Mouse (Mus musculus) left cerebral cortex, adult 8-10 months (tissue): ENCODE data around the gene Wfdc1. TPM values are rescaled to one million over a fixed set of nuclear protein-coding genes. Genes with fewer than 3 reads are reported as not detected.
A peak's percentile ranks its signal among the peaks of the same experiment; 100 is the strongest.

Experiments used
- DNase-seq, 2 experiments: peaks; one replicate each; pipeline ENCODE4 v3.0.0; 2022; ENCODE audit warnings: low spot score in 2 of 2
- total RNA-seq, 4 experiments: library from RNA; stranded (reverse); gene quantifications; 2 replicates each; pipeline ENCODE4 v1.2.4; 2022

Gene Wfdc1
- total RNA-seq, 4 experiments from 2014 or later, result 6.0 to 8.4 (median 7.4) TPM

DNA sequence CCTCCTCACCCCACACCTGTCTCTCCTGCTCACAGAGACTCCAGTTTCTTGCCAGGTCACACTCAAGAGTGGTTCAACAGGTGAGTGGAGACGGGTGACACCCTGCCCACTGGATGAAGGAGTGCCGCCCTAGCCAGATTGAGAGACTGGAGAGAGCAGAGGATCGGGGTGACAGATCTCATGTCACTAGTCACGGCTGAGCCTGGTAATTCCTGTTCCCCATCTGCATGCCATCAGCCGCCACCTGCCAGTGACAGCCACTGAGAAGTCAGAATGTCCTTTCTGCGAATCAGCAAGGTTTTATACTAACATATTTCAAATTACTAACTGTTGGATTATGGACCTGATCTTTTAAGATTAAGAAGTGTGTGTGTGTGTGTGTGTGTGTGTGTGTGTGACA lies 24.4 kb downstream of the Wfdc1 start:
- no peak for DNase-seq

GRCm38 (mm10) chr8:119691989-119692388 lies 25.8 kb downstream of the Wfdc1 start:
- DNase-seq, result no peak

GRCm38 (mm10) chr8:119694696-119695095 lies 28.5 kb downstream of the Wfdc1 start:
- no peak for DNase-seq

- no peak for DNase-seq
Measured at GRCm38 (mm10) chr8:119697163-119697562, 31.0 kb downstream of the Wfdc1 start.

- DNase-seq, result no peak
Measured at GRCm38 (mm10) chr8:119698960-119699359, 32.8 kb downstream of the Wfdc1 start.

- no peak for DNase-seq
Measured at GRCm38 (mm10) chr8:119699549-119700134, 33.5 kb downstream of the Wfdc1 start, which contains the start of gene Atp2c2. TSS of gene Atp2c2 (plus strand) at chr8:119700009.

DNA sequence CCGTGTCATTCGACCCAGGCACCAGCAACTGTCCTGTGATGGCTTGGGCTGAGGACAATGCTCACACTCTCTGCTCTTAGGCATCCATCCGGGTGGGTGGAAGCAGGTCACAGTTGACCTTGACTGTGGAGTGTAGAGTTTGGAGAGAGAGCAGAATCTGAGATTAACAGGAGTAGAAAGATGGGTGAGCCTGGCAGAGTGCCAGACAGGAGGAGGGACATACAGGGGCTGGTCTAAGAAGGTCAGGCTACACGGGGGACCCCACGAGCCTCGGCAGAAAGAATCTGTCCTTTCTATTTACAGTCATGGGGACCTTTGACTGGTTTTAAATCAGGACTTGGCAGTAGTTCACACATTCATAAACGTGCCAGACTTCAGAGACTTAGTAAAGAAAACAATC lies 36.8 kb downstream of the Wfdc1 start:
- no peak for DNase-seq

DNA sequence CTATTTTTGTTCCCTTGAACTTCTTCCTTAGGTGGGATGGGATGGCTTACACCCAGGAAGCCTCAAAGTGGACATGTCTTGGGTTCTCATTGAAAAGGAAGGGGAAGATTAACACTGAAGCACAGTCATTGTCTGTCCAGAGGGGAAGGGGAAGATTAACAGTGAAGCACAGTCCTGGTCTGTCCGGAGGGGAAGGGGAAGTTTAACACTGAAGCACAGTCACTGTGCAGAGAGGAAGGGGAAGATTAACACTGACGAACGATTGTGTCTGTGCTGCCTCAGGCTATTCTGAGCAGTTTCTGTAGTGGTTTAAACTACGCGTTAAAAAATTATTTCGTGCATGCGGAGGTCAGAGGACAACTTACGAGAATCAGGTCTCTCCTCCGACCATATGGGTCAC lies 41.0 kb downstream of the Wfdc1 start:
- no peak for DNase-seq

DNA sequence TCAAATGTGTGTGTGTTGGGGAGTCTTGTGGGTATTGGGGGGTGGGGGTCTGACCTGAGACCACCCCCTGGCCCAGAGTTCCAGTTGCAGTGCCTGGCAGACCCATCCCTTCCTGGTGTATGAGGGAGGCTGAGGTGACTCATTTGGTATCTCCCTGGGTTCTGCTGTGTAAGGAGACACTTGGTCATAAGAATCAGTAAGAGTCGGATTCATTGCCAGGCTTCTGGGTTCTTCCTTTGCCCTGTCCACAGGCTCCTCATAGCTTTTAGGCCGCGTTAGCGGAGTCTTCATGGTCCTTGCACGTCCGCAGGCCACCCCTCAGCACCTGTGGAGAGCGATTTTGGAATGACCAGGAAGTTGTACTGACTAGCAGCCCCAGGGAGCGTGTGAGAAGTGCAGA lies 42.3 kb downstream of the Wfdc1 start:
- no peak for DNase-seq

- DNase-seq, result no peak
Measured at GRCm38 (mm10) chr8:119708878-119709702, 42.9 kb downstream of the Wfdc1 start.

DNA sequence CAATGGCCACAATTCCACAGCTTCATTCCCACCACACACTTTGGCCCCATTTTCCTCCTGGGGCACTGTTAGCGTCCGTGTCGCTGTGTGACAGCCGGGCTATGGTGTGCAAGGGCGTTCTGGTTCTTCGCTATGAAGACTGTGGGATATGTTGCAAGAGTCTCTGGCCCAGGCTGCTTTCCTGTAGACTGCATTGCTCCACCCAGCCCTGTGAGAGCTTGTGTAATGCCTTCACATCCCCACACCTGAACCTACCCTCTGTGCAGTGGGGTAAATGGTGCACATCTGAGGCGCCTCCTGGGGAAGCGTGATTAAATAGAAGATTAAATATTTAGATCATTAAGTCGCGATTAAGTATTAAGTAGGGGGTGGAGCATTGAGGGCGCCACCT lies 43.5 kb downstream of the Wfdc1 start:
- no peak for DNase-seq

DNA sequence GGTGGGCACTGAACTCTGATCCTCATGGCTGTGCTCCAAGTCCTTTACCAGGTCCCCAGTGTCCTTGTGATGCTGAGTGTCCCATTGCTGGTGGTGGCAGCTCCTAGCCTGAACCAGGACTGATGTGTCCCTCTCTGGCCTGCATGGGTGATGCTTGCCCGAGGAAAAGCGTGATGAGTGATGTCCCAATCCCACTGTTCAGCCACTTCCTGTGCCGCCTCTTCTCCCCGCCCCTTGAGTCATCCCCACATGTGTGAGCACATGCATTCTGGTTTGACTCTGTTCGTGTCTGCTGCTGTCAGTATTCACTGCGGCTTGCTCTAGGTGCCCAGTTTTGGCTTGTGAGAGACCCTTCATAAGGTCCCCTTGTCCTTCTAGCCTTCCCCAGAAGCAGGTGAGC lies 46.1 kb downstream of the Wfdc1 start:
- DNase-seq, result no peak

- DNase-seq, result no peak
Measured at GRCm38 (mm10) chr8:119713421-119713820, 47.3 kb downstream of the Wfdc1 start.

DNA sequence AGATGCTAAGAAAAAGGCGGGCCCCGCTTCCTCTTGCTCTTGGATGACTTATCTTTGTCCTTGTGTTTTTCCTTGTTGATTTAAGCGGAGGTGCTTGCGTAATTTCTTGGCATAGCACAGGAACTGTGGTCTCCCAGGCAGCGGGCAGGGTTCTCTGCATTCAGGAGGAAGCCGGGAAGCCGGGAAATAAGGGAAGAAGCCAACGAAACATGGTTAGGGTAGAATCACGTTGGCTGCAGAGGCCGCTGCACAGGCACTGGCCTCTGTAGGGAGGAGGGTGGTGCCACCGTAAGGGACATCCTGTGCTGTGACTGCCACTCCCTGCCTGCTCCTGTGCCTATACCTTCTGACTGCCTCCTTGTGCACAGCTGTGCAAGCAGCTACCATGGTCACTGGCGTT lies 49.1 kb downstream of the Wfdc1 start:
- DNase-seq, result no peak

DNA sequence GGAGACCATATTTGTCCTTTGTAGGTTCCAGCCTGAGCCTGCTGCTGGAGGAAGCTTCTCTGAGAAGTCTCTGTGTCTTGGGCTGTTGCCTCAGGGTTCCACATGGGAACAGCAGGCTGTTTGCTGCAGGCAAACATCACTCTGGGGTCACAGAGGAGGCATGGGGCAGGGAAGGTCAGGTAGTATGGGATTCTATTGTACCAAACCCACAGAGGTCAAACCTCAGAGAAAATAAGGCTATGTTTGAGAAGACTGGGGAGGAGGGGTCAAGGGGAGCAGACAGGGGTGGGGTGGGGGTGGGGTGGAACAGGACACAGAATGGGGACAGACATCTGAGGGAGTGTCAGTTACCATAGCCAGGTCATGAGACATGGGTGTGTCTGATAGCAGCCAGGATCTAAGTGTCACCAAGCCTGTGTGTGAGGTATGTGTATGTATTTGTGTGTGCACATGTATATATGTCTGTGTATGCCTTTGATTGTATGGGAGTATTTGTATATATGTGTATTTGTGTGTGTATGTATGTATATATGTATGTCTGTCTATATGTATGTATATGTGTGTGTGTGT lies 50.6 kb downstream of the Wfdc1 start:
- no peak for DNase-seq

- DNase-seq, result no peak
Measured at GRCm38 (mm10) chr8:119717765-119718164, 51.6 kb downstream of the Wfdc1 start.

- peak; percentile 12 to 67 for DNase-seq
Measured at GRCm38 (mm10) chr8:119719011-119719501, 52.9 kb downstream of the Wfdc1 start.

- DNase-seq, result no peak
Measured at GRCm38 (mm10) chr8:119722348-119722747, 56.2 kb downstream of the Wfdc1 start.

DNA sequence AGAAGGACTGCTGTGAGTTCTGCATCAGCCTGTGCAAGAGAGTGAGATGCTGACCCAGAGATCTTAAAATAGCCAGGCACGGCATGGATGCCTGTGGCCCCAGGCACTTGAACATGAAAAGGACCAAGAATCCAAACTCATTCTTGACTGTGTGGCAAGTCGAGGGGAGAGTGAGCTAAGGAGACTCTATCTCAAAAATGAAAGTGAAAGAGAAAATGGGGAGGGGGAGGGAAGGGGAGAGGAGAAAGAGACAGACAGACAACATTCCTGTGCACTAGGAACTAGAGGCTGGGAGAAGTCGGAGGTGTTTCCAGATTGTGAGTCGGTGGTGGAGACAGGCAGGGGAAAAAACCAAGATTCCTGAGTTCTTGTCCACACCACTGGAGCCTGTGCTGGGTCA lies 57.5 kb downstream of the Wfdc1 start:
- DNase-seq, result no peak

GRCm38 (mm10) chr8:119724596-119724995 lies 58.4 kb downstream of the Wfdc1 start:
- no peak for DNase-seq

DNA sequence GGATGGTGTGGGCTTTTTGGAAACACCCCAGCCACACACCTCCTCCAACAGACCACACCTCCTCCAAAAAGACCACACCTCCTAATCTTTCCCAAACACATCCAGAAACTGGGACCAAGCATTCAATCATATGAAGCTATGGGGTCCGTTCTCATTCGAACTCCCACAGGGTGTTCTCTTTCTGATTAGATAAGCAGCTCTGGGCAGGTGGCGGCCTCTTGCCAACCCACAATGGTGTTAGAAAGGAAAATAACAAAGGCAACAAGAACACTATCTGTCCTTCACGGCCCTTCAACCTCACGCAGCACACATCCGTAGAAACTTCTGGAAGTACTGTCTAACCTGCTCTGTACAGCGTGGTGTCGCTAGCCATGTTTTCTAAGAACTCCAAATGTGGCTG lies 60.9 kb downstream of the Wfdc1 start:
- DNase-seq, result no peak

- no peak for DNase-seq
Measured at GRCm38 (mm10) chr8:119728351-119728895, 62.3 kb downstream of the Wfdc1 start.
